Mouse (Mus musculus): ENCODE measurements around the gene Idh3g.
"Not testable (repeated sequence)": the region's sequence is repeated elsewhere in the genome, so short reads cannot be mapped to it uniquely, and the experiment has no call there.

Gene Idh3g

DNA sequence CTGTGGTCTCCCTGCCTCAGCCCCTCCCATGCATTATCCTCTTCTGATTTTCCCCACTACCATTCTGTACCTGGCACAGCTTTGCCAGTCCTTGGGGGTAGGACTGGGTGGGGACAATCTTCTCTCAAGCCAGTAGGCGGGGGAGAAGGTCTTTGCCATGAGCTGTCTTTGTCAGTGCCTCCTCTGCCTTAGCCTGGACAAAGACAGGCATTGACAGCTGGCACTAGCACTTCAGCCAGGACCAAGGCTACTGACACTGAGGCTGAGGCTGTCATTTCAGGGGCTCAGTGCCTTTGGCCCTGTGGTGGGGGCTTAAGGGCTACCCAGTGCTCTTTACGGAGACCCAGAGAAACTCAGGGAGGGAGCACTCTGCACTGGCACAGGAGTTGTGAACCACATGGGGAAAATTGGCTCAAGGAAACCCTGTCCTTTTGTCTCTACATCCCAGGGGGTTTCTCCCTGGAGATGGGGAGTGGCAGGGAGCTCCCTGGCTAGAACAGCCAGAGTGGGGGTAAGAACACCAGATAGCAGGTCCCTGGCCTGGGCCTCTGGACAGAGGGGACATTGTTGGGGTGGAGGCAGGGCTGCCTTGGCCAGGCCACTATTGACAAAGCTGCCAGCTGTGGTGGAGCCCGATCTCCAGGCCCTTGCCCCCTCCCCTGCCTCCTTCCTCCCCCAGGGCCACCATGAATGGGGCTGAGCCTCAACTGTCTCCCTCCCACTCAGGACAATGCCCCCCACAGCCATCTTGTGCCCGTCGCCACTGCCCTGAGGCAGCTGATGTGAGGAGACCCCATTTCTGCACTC, 30.2 kb downstream of the Idh3g start, which contains the start of gene Plxnb3:
Gene Plxnb3, plus strand, starts transcription at position 757 of the 807 bp plus-strand sequence.
- no peak for DNase-seq (ENCODE audit: low spot score in 2 of 2)

DNA sequence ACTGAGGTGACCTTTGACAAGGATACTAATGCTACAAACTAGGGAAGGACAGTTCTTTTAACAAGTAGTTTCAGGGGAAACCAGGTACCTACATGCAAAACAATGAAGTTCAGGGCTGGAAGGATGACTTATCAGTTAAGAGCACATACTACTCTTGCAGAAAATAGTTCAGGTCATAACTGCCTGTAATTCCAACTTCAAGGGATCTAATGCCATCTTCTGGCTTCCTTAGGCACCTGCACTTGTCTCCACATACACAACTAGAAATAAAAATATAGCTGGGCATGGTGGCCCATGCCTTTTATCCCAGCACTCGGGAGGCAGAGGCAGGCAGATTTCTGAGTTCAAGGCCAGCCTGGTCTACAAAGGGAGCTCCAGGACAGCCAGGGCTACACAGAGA, 37.7 kb downstream of the Idh3g start:
- no peak for DNase-seq (ENCODE audit: low spot score in 2 of 2)

DNA sequence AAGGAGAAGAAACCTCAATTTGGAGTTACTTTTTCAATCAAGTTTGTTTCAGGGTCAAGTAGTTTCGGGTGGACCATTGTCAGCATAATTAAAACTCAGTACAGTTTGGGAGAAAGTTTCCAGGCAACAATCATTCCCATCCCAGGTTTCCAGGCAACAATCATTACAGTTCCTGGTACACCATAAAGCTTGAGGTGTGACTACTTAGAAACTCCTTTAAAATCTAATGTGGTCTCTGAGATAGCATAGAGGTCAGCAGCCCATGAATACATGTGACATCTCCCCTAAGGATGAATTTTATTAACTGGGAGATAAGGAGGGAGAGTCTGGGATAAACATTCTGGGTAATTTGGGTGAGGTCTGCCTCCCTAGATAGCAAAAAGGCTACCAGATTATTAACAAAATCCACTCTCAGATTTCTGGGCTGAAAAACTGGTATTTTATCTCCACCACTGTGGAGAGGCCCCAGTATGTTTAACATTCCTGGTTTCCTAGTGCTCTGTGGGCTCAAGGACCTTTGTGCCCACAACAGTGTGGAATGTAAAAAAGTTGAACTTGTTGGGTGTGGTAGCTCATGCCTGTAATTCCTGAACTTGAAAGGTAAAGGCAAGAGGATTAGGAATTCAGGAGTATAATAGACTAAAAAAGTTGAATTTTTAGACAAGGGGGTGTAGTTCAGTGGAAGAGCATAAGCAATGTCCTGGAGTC, 41.8 kb downstream of the Idh3g start:
- DNase-seq (ENCODE audit: low spot score in 2 of 2), result no peak

DNA sequence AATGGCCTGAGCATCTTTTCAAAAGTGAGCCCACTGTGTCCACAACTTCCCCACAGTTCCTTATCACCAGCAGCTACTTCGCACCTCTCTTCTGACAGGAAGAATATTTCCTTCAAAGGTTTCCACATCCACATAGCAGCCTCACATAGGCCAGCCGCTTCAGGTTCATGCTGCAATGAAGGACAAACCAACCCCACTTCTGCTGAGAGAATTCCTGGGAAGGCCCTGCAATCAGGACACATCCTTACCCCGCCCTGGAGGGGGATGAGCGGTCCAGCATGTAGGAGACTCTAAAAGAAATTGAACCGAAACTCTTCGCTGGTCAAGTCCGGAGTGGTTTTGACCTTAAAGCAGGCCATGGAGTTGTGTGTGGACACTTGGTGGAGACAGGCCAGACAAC, 46.9 kb downstream of the Idh3g start:
- not testable (repeated sequence) for DNase-seq (ENCODE audit: low spot score in 2 of 2)

DNA sequence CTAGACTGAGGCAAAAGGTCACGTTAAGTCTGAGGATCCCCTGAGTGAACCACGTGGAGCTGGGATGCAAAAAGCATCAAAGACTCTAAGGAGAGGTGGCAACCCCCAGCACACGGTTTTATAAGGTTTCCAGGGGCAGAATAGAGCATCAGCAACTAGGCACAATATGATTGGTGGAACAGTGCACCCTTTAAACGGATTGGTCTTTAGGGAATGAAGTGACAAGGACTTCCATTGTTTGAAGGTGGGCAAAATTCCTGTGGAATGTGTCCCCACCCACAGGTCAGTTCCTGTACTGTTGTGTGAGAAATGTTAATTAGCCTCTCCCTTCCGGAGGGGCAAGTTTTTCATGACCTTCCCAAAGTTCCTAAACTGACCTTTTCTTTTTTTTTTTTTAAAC, 47.5 kb downstream of the Idh3g start:
- DNase-seq (ENCODE audit: low spot score in 2 of 2), result no peak

DNA sequence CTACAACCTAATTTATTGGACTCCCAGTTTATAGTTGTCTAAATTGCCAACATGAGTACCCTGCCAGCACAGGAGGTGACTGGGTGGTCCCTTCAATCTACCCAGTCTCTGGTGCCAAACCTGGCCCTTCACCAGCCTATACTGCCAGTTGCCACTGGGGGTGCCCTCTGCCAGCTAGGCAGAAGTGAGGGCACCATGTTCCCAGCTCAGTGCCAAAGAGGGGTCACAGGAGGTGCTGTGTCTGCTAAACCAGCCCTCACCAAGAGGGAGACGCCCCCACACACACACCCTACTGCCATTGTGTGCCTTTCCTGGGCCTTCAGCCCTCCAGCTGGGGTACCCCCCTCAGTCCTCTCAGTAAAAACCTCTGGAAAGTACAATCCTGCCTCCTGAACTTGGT, 48.5 kb downstream of the Idh3g start:
- no peak for DNase-seq (ENCODE audit: low spot score in 2 of 2)

DNA sequence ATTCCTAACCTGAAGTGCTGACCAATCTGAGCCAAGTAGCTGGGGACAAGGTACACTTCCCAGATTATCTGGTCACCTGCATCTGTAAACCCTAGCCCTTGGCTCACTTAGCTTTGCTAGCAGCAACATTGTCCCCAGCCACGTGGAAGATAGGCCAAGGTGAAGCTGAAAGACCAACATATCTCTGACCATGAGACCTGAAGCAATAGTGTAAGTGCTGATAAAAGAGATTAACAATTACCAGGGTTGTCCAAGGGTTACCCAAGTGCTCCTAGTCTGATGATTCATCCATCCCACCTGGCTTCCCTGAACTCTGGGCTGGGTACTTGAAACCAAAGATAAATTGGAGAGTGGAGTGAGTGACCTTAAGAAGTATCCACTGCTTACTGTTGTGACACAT, 55.8 kb downstream of the Idh3g start:
- no peak for DNase-seq (ENCODE audit: low spot score in 2 of 2)

Measured in spleen, postnatal 36 days (tissue).